Mouse (Mus musculus) kidney, adult 2 months (tissue): ENCODE measurements at regions not wholly inside any gene's neighbourhood (a gene's known extent, or its start where the extent isn't known, plus 50 kb on each side); places are given as distances from the start of the nearest gene placed in this dataset.

Source experiments
- DNase-seq: peaks from one replicate; pipeline ENCODE4 v3.0.0; 2021
- H3K27ac ChIP-seq: fragments of 200-500 bp; 2 replicates; pipeline ENCODE4 v1.5.1; 2012; ENCODE audit warnings: low read depth, low read length, control low read depth, inconsistent platforms; ENCODE audit not compliant: insufficient read depth
- H3K27me3 ChIP-seq: fragments of 200-500 bp; replicated peaks from 2 replicates; pipeline ENCODE4 v1.6.1; 2012; ENCODE audit warnings: mild to moderate bottlenecking, moderate library complexity, low read length, inconsistent platforms; ENCODE audit not compliant: control insufficient read depth, insufficient read depth
- H3K36me3 ChIP-seq: fragments of 200-500 bp; 2 replicates; pipeline ENCODE4 v1.6.1; 2012; ENCODE audit warnings: mild to moderate bottlenecking, moderate library complexity, low read length, inconsistent platforms; ENCODE audit not compliant: control insufficient read depth, insufficient read depth
- H3K4me1 ChIP-seq: fragments of 200-500 bp; 2 replicates; pipeline ENCODE4 v1.6.1; 2011; ENCODE audit warnings: low read length; ENCODE audit not compliant: control insufficient read depth, insufficient read depth
- H3K4me3 ChIP-seq: fragments of 200-500 bp; 2 replicates; pipeline ENCODE4 v1.5.1; 2011; ENCODE audit warnings: mild to moderate bottlenecking, low read depth, low read length, control low read depth; ENCODE audit not compliant: insufficient read depth
- CTCF ChIP-seq: fragments of 200-500 bp; conservative IDR thresholded peaks from 2 replicates; pipeline ENCODE4 v1.5.1; 2011; ENCODE audit warnings: low read depth, mild to moderate bottlenecking, control low read depth, low read length, moderate library complexity, mixed read lengths; ENCODE audit not compliant: insufficient read depth, insufficient read length
- POLR2A ChIP-seq: fragments of 200-500 bp; IDR thresholded peaks from one replicate; pipeline ENCODE4 v1.6.1; 2011; ENCODE audit warnings: low read depth, low read length, control low read depth
- WGBS: fragments of 180-500 bp; shearing (Covaris S2); methylation state at CpG from one replicate; pipeline ENCODE4 v1.1.7; 2018; 5-methylcytosine and 5-hydroxymethylcytosine counted together

- H3K4me3 ChIP-seq, result no peak overlapping the region
- TF ChIP-seq POLR2A, result no peak
- TF ChIP-seq CTCF, result no peak
- no peak overlapping the region for H3K27ac ChIP-seq
- no peaks in the 10 kb centered on the region for H3K4me1 ChIP-seq
- H3K36me3 ChIP-seq, result no peaks in the 10 kb centered on the region
- no peaks in the 10 kb centered on the region for H3K27me3 ChIP-seq
- 89% methylated on average over 8 of the region's 8 CpGs for WGBS
- no peak for DNase-seq
Observed at GRCm38 (mm10) chr2:166418279-166418678, 262.8 kb upstream of the Sulf2 start.

GRCm38 (mm10) chr2:166417628-166418027, 262.2 kb upstream of the Sulf2 start:
- H3K36me3 ChIP-seq, result no peaks in the 10 kb centered on the region
- H3K27me3 ChIP-seq, result no peaks in the 10 kb centered on the region
- H3K4me1 ChIP-seq, result no peaks in the 10 kb centered on the region
- H3K4me3 ChIP-seq, result no peak overlapping the region
- no peak for DNase-seq
- no peak overlapping the region for H3K27ac ChIP-seq
- no peak for TF ChIP-seq POLR2A
- TF ChIP-seq CTCF, result no peak
- 89% methylated on average over 10 of the region's 10 CpGs for WGBS

GRCm38 (mm10) chr2:166415481-166415965, 260.1 kb upstream of the Sulf2 start:
- DNase-seq, result peak; percentile 25
- no peak overlapping the region for H3K27ac ChIP-seq
- no peak overlapping the region for H3K4me3 ChIP-seq
- 54% methylated on average over 16 of the region's 16 CpGs for WGBS
- no peaks in the 10 kb centered on the region for H3K27me3 ChIP-seq
- TF ChIP-seq CTCF (no peak), POLR2A (no peak)
- H3K4me1 ChIP-seq, result no peaks in the 10 kb centered on the region
- no peaks in the 10 kb centered on the region for H3K36me3 ChIP-seq

GRCm38 (mm10) chr2:166414856-166415255, 259.4 kb upstream of the Sulf2 start:
- WGBS, result 89% methylated on average over 8 of the region's 8 CpGs
- no peak for DNase-seq
- H3K4me3 ChIP-seq, result no peak overlapping the region
- H3K27me3 ChIP-seq, result no peaks in the 10 kb centered on the region
- H3K4me1 ChIP-seq, result no peaks in the 10 kb centered on the region
- no peaks in the 10 kb centered on the region for H3K36me3 ChIP-seq
- no peak overlapping the region for H3K27ac ChIP-seq
- TF ChIP-seq CTCF, result no peak
- no peak for TF ChIP-seq POLR2A

- H3K4me3 ChIP-seq, result no peak overlapping the region
- no peaks in the 10 kb centered on the region for H3K27me3 ChIP-seq
- H3K27ac ChIP-seq, result no peak overlapping the region
- WGBS, result 30% methylated on average over 17 of the region's 17 CpGs
- TF ChIP-seq CTCF, result no peak
- no peak for TF ChIP-seq POLR2A
- no peaks in the 10 kb centered on the region for H3K4me1 ChIP-seq
- no peak for DNase-seq
- no peaks in the 10 kb centered on the region for H3K36me3 ChIP-seq
Observed at GRCm38 (mm10) chr2:166412031-166412858, 256.8 kb upstream of the Sulf2 start.

- no peak overlapping the region for H3K4me3 ChIP-seq
- no peaks in the 10 kb centered on the region for H3K4me1 ChIP-seq
- H3K27me3 ChIP-seq, result no peaks in the 10 kb centered on the region
- TF ChIP-seq POLR2A, result no peak
- TF ChIP-seq CTCF, result no peak
- no peak overlapping the region for H3K27ac ChIP-seq
- no peaks in the 10 kb centered on the region for H3K36me3 ChIP-seq
- DNase-seq, result no peak
- WGBS, result 95% methylated on average over 5 of the region's 5 CpGs
Observed at GRCm38 (mm10) chr2:166409391-166409790, 253.9 kb upstream of the Sulf2 start.

GRCm38 (mm10) chr2:166408806-166409205, 253.3 kb upstream of the Sulf2 start:
- Histone ChIP-seq H3K4me3 (no peak overlapping the region), H3K4me1 (no peaks in the 10 kb centered on the region), H3K27me3 (no peaks in the 10 kb centered on the region), H3K36me3 (no peaks in the 10 kb centered on the region), H3K27ac (no peak overlapping the region)
- 61% methylated on average over 4 of the region's 4 CpGs for WGBS
- no peak for TF ChIP-seq POLR2A
- TF ChIP-seq CTCF, result no peak
- peak; percentile 53 for DNase-seq
